Mouse (Mus musculus): ENCODE measurements around the gene Ston2. TPM values are rescaled to one million over a fixed set of nuclear protein-coding genes. Genes with fewer than 3 reads are reported as not detected.

Gene Ston2
- total RNA-seq, 2 experiments from 2014 or later: 0.84 to 1.1 TPM

Other genes with a start within 250 kb of the Ston2 start
- gene Gtf2a1, start 197.9 kb downstream of the Ston2 start, total RNA-seq (2015; ENCODE audit: low replicate concordance): 41.1 and 59.9 TPM in 2 replicates
- gene Gtf2a1, start 197.9 kb downstream of the Ston2 start, total RNA-seq (2017; ENCODE audit: low replicate concordance): 38.4 and 49.4 TPM in 2 replicates
- 14.7 and 41.4 TPM in 2 replicates for gene Sel1l, start 60.8 kb upstream of the Ston2 start, total RNA-seq (2015; ENCODE audit: low replicate concordance)
- gene Sel1l, start 60.8 kb upstream of the Ston2 start, total RNA-seq (2017; ENCODE audit: low replicate concordance): 35.0 and 41.4 TPM in 2 replicates

Measured in erythroid progenitor cell, adult 5-6 weeks (primary cell).